Mouse (Mus musculus): Measurements from ENCODE around the gene Cux1.

DNA sequence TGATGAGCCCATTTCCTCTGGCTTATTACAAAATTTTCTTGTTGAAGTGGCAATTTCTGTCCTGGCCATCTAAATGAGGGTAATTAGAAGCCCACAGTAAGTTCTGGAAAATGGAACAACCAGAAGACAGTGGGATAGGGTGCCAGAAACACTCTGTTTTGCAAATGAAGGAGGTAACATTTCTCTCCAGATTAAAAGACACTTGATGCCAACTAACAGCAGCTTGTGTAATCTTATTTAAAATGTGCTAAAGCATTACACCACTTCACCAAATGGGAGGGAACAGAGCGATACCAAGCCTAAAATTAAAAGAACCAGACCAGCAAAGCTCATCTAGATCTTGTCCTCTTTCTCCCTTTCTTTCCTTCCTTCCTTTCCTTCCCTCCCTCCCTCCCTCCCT, 61.0 kb downstream of the Cux1 start:
- TF ChIP-seq GATA1 (IDR thresholded peaks at IDR 0.05; ENCODE audit: borderline replicate concordance, low read length) (no peak), FLI1 (IDR thresholded peaks at IDR 0.05; ENCODE audit: low read length) (no peak)
